Mouse (Mus musculus) midbrain, embryonic 13.5 days (tissue): ENCODE results near the gene Krt8. TPM values are rescaled to one million over a fixed set of nuclear protein-coding genes. Genes with fewer than 3 reads are reported as not detected.

Experiments
- ATAC-seq: fragments of 200-750 bp; cut with Nextera tagmentation; 2 replicates; pipeline ENCODE4 v1.8.0; 2017; ENCODE audit warnings: mild to moderate bottlenecking, moderate TSS enrichment, moderate library complexity
- H3K27ac ChIP-seq: fragments of 300-500 bp; sonication (generic); 2 replicates; pipeline ENCODE4 v1.5.1; 2015; ENCODE audit warnings: inconsistent platforms, mild to moderate bottlenecking, moderate library complexity
- H3K27me3 ChIP-seq: fragments of 300-500 bp; sonication (generic); 2 replicates; pipeline ENCODE4 v1.6.1; 2015; ENCODE audit warnings: mild to moderate bottlenecking, inconsistent platforms
- H3K36me3 ChIP-seq: fragments of 300-500 bp; sonication (generic); 2 replicates; pipeline ENCODE4 v1.6.1; 2015; ENCODE audit warnings: mild to moderate bottlenecking, inconsistent platforms
- H3K4me1 ChIP-seq: fragments of 300-500 bp; sonication (generic); replicated peaks from 2 replicates; pipeline ENCODE4 v1.6.1; 2015; ENCODE audit warnings: inconsistent platforms
- H3K4me2 ChIP-seq: fragments of 300-500 bp; sonication (generic); replicated peaks from 2 replicates; pipeline ENCODE4 v1.6.1; 2015; ENCODE audit warnings: moderate library complexity, mild to moderate bottlenecking, inconsistent platforms
- H3K4me3 ChIP-seq: fragments of 300-500 bp; sonication (generic); replicated peaks from 2 replicates; pipeline ENCODE4 v1.5.1; 2015; ENCODE audit warnings: mild to moderate bottlenecking, inconsistent platforms
- H3K9ac ChIP-seq: fragments of 300-500 bp; sonication (generic); replicated peaks from 2 replicates; pipeline ENCODE4 v1.6.1; 2015; ENCODE audit warnings: mild to moderate bottlenecking, inconsistent platforms
- H3K9me3 ChIP-seq: fragments of 300-500 bp; sonication (generic); 2 replicates; pipeline ENCODE4 v1.6.1; 2016; ENCODE audit warnings: mild to moderate bottlenecking, inconsistent platforms
- WGBS: fragments of 180-500 bp; shearing (Covaris S2); methylation state at CpG from one replicate; pipeline ENCODE4 v1.1.7; 2015; 5-methylcytosine and 5-hydroxymethylcytosine counted together
- polyA plus RNA-seq: library from polyadenylated mRNA; unstranded; fragments of >200 nt; fragmentation: Nextera tagmentation; extraction: Ambion mirVana; gene quantifications from 2 replicates; pipeline ENCODE4 v1.2.1, GENCODE M21; 2015

Gene Krt8
- polyA plus RNA-seq, 1 experiment from 2014 or later: 1.6 TPM

GRCm38 (mm10) chr15:101988119-101988518, 16.2 kb downstream of the Krt8 start:
- under 1% methylated on average over 10 of the region's 10 CpGs for WGBS
- Histone ChIP-seq H3K4me2 (no peak overlapping the region), H3K36me3 (no peaks in the 10 kb centered on the region), H3K4me3 (no peak overlapping the region), H3K27ac (no peak overlapping the region), H3K4me1 (peaks cover 4% of the 10 kb centered on the region; the same call in 1 of the 2 replicates), H3K9me3 (no peaks in the 10 kb centered on the region), H3K27me3 (peaks cover 21% of the 10 kb centered on the region; the same call in 1 of the 2 replicates), H3K9ac (no peak overlapping the region)
- 0 out of 2 replicates have a peak, but pooled peaks have one; percentile 22 for ATAC-seq

- Histone ChIP-seq H3K36me3 (no peaks in the 10 kb centered on the region), H3K4me1 (peaks cover 4% of the 10 kb centered on the region; the same call in 1 of the 2 replicates), H3K9ac (peak overlapping the region; percentile 53; the same call in 1 of the 2 replicates), H3K9me3 (no peaks in the 10 kb centered on the region), H3K27me3 (0 out of 2 replicates have a peak, but pooled peaks cover 8% of the 10 kb centered on the region), H3K4me3 (no peak overlapping the region), H3K27ac (no peak overlapping the region), H3K4me2 (0 out of 2 replicates have a peak overlapping the region, but pooled peaks have one; percentile 45)
- ATAC-seq: no peak
- WGBS: 19% methylated on average over 6 of the region's 6 CpGs
These were observed 19.5 kb downstream of the Krt8 start for GRCm38 (mm10) chr15:101984746-101985145.

- Histone ChIP-seq H3K4me2 (peak overlapping the region; percentile 45), H3K36me3 (no peaks in the 10 kb centered on the region), H3K27me3 (0 out of 2 replicates have a peak, but pooled peaks cover 8% of the 10 kb centered on the region), H3K9me3 (no peaks in the 10 kb centered on the region), H3K27ac (peak overlapping the region; percentile 81), H3K4me3 (peak overlapping the region; percentile 17), H3K4me1 (peaks cover 4% of the 10 kb centered on the region; the same call in 1 of the 2 replicates), H3K9ac (peak overlapping the region; percentile 53; the same call in 1 of the 2 replicates)
- 2% methylated on average over 15 of the region's 15 CpGs for WGBS
- ATAC-seq: peak; percentile 97
These were observed 20.2 kb downstream of the Krt8 start for GRCm38 (mm10) chr15:101983949-101984601.

- WGBS: 85% methylated on average over 13 of the region's 13 CpGs
- no peak overlapping the region for H3K9ac ChIP-seq
- peak overlapping the region; percentile 17; the same call in 1 of the 2 replicates for H3K4me3 ChIP-seq
These were observed 20.9 kb downstream of the Krt8 start for GRCm38 (mm10) chr15:101983315-101983948.

GRCm38 (mm10) chr15:101980849-101981248, 23.4 kb downstream of the Krt8 start:
- 78% methylated on average over 6 of the region's 6 CpGs for WGBS

More at GRCm38 (mm10) chr15:101983315-101983948, 20.9 kb downstream of the Krt8 start:
- H3K4me1 ChIP-seq: peaks cover 4% of the 10 kb centered on the region; the same call in 1 of the 2 replicates
- peak overlapping the region; percentile 45 for H3K4me2 ChIP-seq
- H3K36me3 ChIP-seq: no peaks in the 10 kb centered on the region
- no peak for ATAC-seq
- H3K9me3 ChIP-seq: no peaks in the 10 kb centered on the region
- H3K27me3 ChIP-seq: 0 out of 2 replicates have a peak, but pooled peaks cover 5% of the 10 kb centered on the region
- H3K27ac ChIP-seq: peak overlapping the region; percentile 81

GRCm38 (mm10) chr15:101977043-101977726, 27.1 kb downstream of the Krt8 start:
- Histone ChIP-seq H3K4me2 (peak overlapping the region; percentile 78), H3K9ac (peak overlapping the region; percentile 60), H3K36me3 (no peaks in the 10 kb centered on the region), H3K27ac (no peak overlapping the region), H3K9me3 (no peaks in the 10 kb centered on the region), H3K27me3 (0 out of 2 replicates have a peak, but pooled peaks cover 7% of the 10 kb centered on the region), H3K4me3 (peak overlapping the region; percentile 41), H3K4me1 (peaks cover 17% of the 10 kb centered on the region)
- 3% methylated on average over 39 of the region's 39 CpGs for WGBS
- ATAC-seq: peak; percentile 85

More at GRCm38 (mm10) chr15:101980849-101981248, 23.4 kb downstream of the Krt8 start:
- Histone ChIP-seq H3K9ac (no peak overlapping the region; the same call in 1 of the 2 replicates), H3K4me2 (no peak overlapping the region), H3K4me1 (peaks cover 18% of the 10 kb centered on the region), H3K27me3 (0 out of 2 replicates have a peak, but pooled peaks cover under 1% of the 10 kb centered on the region), H3K9me3 (no peaks in the 10 kb centered on the region), H3K4me3 (no peak overlapping the region), H3K27ac (no peak overlapping the region), H3K36me3 (no peaks in the 10 kb centered on the region)
- ATAC-seq: no peak

- 58% methylated on average over 3 of the region's 3 CpGs for WGBS
- no peak for ATAC-seq
- H3K4me3 ChIP-seq: no peak overlapping the region
- H3K27ac ChIP-seq: no peak overlapping the region
- peak overlapping the region; percentile 78 for H3K4me2 ChIP-seq
- no peak overlapping the region for H3K9ac ChIP-seq
- H3K27me3 ChIP-seq: 0 out of 2 replicates have a peak, but pooled peaks cover 7% of the 10 kb centered on the region
- H3K36me3 ChIP-seq: no peaks in the 10 kb centered on the region
- H3K9me3 ChIP-seq: no peaks in the 10 kb centered on the region
- peaks cover 17% of the 10 kb centered on the region for H3K4me1 ChIP-seq
These were observed 27.6 kb downstream of the Krt8 start for GRCm38 (mm10) chr15:101976641-101977040.

- peaks cover 17% of the 10 kb centered on the region for H3K4me1 ChIP-seq
- 66% methylated on average over 5 of the region's 5 CpGs for WGBS
- no peak overlapping the region for H3K4me2 ChIP-seq
- ATAC-seq: no peak
- H3K36me3 ChIP-seq: no peaks in the 10 kb centered on the region
- 0 out of 2 replicates have a peak, but pooled peaks cover 7% of the 10 kb centered on the region for H3K27me3 ChIP-seq
- H3K27ac ChIP-seq: no peak overlapping the region
- no peak overlapping the region for H3K9ac ChIP-seq
- H3K9me3 ChIP-seq: no peaks in the 10 kb centered on the region
- H3K4me3 ChIP-seq: no peak overlapping the region
These were observed 28.3 kb downstream of the Krt8 start for GRCm38 (mm10) chr15:101976023-101976422.

GRCm38 (mm10) chr15:101974083-101974845, 30.0 kb downstream of the Krt8 start:
- no peak overlapping the region for H3K9ac ChIP-seq
- peaks cover 17% of the 10 kb centered on the region for H3K4me1 ChIP-seq
- 0 out of 2 replicates have a peak, but pooled peaks cover 7% of the 10 kb centered on the region for H3K27me3 ChIP-seq
- no peak for ATAC-seq
- H3K9me3 ChIP-seq: no peaks in the 10 kb centered on the region
- WGBS: 61% methylated on average over 16 of the region's 16 CpGs
- no peaks in the 10 kb centered on the region for H3K36me3 ChIP-seq
- H3K27ac ChIP-seq: no peak overlapping the region
- H3K4me2 ChIP-seq: no peak overlapping the region
- no peak overlapping the region for H3K4me3 ChIP-seq

GRCm38 (mm10) chr15:101973414-101974077, 30.7 kb downstream of the Krt8 start:
- Histone ChIP-seq H3K36me3 (no peaks in the 10 kb centered on the region), H3K4me3 (no peak overlapping the region), H3K4me1 (peaks cover 17% of the 10 kb centered on the region), H3K27me3 (0 out of 2 replicates have a peak, but pooled peaks cover 7% of the 10 kb centered on the region), H3K9ac (no peak overlapping the region), H3K9me3 (no peaks in the 10 kb centered on the region), H3K27ac (no peak overlapping the region), H3K4me2 (peak overlapping the region; percentile 18; the same call in 1 of the 2 replicates)
- WGBS: 11% methylated on average over 15 of the region's 15 CpGs
- ATAC-seq: peak; percentile 57; the same call in 1 of the 2 replicates
